Mouse (Mus musculus) retina, embryonic 14.5 days (tissue): ENCODE results near the gene Hoxb4.

ENCODE experiments used
- DNase-seq: peaks from one replicate; pipeline ENCODE4 v3.0.0-alpha.2; 2015; ENCODE audit warnings: low spot score

Hoxb4 gene

GRCm38 (mm10) chr11:96313806-96314428 is 4.2 kb upstream of the Hoxb4 start:
- DNase-seq: no peak

DNA sequence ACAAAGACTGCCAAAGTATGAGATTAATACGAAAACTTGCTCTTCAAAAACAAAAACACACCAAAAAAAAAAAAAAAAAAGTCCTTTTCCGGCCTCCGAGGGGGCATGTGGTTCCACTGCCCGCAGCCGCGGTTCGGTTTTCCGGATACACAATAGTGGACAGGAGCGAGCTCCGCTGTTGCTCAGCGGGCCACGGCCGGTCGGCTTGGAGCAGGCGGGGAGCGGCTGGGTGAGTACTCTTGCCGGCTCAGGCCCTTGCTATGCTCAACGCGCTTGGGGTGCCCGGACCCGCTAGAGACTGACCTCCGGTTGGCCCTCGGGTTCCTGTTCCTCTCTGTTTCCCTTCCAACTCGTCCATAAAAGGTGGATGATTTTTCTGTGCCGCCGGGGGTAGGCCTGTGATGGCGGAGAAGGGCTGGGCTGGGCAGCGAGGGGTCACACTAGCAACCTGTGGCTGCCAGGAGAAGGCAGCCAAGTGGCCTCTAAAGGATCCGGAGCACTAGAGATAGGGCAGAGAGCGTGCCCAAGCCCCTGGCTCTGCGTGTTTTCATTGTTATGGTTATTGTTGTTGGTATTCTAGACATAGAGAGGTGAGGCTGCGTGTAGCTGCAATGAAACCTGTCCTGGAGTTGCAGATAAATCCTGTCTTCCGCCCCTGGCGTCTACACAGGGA is 3.3 kb upstream of the Hoxb4 start:
- no peak for DNase-seq

GRCm38 (mm10) chr11:96315344-96315681 is 2.8 kb upstream of the Hoxb4 start:
- DNase-seq: no peak

- DNase-seq: peak; percentile 59
Measured at GRCm38 (mm10) chr11:96316696-96317607, 1.1 kb upstream of the Hoxb4 start.

DNA sequence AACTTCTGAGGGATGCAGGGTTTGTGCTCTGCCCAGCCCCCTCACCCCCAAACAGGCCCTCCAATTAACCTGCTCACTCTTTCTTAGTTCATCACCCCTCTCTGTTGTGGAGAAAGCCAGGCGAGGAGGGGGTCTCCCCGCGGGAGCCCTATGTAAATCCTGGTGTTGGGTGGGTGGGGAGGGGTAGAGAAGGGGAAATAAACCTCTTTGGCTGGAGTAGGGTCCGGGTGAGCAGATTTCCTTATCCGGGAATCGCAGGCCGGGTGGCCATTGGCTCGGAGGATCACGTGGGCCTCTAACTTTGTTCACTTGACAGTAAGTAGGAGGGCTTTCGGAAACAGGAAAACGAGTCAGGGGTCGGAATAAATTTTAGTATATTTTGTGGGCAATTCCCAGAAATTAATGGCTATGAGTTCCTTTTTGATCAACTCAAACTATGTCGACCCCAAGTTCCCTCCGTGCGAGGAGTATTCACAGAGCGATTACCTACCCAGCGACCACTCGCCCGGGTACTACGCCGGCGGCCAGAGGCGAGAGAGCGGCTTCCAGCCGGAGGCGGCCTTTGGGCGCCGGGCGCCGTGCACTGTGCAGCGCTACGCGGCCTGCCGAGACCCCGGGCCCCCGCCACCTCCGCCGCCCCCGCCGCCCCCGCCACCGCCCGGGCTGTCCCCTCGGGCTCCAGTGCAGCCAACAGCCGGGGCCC is 452 bp downstream of the Hoxb4 start:
- peak; percentile 66 for DNase-seq

DNA sequence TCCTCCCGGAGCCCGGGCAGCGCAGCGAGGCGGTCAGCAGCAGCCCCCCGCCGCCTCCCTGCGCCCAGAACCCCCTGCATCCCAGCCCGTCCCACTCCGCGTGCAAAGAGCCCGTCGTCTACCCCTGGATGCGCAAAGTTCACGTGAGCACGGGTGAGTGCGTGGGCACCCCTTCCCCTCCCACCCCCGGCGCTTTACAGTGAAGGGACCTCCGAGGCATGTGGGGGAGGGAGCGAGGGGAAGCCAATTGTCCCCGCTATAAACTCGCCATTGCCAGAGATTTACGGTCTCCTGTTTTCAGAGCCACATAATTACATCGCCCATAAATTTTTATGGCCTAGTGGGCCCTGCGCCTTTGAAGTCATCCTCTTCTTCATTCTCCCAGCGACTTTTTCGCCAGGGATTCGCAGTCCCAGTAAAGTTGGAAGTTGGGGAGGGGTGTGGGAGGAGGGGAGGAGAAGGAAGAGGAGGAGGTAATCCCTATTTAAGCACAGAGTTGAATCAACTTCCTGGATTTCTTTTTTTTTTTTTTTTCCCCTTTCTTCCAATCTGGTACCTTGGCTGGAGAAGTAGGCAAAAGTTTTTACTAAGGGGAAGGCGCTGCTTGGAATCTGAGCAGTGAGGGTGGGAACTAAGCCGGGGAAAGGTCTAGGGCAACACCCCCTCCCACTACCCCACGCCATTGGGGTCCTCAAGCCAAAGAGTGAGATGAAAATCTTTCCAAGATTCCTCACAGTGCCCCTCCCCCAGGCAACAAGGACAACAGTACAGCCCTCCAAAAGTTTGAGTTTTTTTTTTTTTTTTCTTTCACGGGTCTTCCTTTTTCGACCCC is 1.2 kb downstream of the Hoxb4 start:
- no peak for DNase-seq

DNA sequence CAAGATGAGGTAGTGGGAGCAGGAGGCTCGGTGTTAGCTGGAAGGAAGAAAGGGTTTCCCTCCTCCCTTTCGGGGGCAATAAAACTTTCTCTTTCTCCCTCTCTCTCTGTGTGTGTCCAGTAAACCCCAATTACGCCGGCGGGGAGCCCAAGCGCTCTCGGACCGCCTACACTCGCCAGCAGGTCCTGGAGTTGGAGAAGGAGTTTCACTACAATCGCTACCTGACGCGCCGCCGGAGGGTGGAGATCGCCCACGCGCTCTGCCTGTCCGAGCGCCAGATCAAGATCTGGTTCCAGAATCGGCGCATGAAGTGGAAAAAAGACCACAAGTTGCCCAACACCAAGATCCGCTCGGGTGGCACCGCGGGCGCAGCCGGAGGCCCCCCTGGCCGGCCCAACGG is 1.8 kb downstream of the Hoxb4 start:
- no peak for DNase-seq

GRCm38 (mm10) chr11:96320688-96321087 is 2.6 kb downstream of the Hoxb4 start:
- DNase-seq: no peak

GRCm38 (mm10) chr11:96321846-96322245 is 3.8 kb downstream of the Hoxb4 start:
- DNase-seq: no peak

DNA sequence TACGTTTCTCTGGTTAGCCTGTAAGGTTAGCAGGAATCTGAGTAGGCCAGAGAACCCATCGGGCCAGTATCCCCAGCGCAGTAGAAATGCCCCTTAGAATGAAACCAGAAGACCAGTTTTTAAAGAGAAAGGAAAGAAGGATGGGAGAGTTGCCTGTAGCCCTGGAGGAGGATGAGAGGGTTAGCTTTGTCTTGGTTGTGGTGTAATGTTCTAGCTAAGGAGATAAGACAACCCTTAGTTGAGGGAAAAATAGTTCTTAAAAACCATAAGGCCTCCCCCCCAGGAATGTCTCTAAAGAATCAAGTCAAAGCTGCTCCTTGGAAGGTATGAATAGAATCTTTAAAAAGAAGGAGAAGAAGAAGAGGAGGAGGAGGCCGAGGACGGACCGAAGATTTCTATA is 4.7 kb downstream of the Hoxb4 start:
- DNase-seq: no peak

GRCm38 (mm10) chr11:96323154-96323553 is 5.1 kb downstream of the Hoxb4 start, which contains the start of gene Hoxb3:
Hoxb3 (plus strand) TSS chr11:96323326.
- DNase-seq: no peak

GRCm38 (mm10) chr11:96324125-96324524 is 6.1 kb downstream of the Hoxb4 start:
- no peak for DNase-seq

- no peak for DNase-seq
Measured at GRCm38 (mm10) chr11:96324965-96325364, 6.9 kb downstream of the Hoxb4 start.

DNA sequence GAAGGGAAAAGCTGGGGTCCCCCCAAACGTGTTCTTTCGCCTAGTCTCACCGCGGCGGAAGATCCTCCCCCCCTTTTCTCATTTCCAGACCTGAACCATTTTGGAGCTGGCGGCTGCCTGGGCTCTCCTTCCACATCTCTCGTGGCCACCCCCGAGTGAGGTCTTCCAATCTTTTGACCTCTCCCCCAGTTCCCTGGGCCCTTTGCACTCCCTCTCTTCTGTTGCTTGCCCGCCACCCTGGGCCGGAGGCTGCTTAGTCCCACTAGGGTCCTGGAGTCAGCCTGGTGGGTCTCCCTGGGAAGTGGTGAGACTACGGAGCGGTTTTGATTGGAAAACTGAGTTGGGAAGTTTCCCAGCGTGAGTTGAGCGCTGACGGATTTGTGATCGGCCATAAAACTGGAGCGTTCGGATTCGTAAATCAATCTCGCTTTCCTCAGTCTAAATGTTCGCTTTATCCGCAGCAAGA is 7.7 kb downstream of the Hoxb4 start:
- DNase-seq: no peak

DNA sequence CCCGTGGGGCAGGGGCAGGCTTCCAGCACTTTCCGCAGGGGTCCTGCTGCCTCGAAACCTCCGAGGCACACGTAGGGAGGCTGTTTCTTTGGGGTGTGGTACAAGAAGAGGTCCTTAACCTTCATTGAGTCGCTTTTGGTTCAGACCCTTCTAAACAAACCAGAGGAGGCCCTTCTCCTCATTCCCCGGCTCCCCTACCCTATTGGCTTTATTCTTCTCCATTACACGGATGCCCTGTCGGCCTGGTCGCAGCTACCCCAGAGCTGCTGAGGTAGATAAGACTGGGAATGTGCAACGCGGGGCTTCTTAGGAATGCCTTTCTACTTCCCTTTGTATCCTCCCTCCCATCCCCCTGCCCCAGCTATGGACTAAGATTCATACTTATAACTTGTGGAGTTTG is 8.6 kb downstream of the Hoxb4 start:
- no peak for DNase-seq

DNA sequence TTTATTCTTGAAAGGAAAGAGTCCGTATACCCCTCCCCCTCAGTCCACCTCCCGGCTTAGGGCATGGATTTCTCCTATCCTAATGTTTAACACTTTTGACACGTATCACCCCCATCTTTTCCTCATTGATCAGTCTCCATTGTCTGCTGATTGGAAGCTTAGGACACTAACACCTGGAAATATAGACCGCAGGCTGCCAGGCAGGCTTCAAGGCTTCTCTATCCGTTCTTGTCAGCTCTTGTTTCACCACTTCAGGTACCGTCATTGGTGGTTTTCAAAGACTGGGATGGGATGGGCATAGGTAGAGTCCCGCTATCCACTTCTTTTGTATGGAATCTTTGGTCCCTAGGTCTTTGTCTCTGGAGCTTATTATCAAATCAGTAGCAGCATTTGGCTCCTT is 9.1 kb downstream of the Hoxb4 start:
- DNase-seq: no peak

GRCm38 (mm10) chr11:96327750-96328149 is 9.7 kb downstream of the Hoxb4 start:
- no peak for DNase-seq

DNA sequence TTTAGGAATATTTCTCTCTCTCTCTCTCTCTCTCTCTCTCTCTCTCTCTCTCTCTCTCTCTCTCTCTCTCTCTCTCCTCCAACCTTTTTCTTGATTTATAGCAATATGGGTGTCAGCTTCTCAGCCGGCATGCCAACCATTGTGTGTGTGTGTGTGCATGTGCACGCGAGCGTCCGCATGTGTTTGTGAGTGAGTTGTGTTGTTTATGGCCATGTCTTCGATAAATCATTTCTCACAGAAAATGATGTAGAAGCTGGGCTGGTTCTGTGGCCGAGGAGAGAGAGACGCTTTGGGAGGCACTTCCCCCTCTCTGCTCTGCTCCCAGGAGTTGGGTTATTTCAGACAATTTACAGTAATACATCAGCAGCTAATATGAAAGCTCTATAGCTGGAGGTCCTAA is 10.5 kb downstream of the Hoxb4 start:
- no peak for DNase-seq

DNA sequence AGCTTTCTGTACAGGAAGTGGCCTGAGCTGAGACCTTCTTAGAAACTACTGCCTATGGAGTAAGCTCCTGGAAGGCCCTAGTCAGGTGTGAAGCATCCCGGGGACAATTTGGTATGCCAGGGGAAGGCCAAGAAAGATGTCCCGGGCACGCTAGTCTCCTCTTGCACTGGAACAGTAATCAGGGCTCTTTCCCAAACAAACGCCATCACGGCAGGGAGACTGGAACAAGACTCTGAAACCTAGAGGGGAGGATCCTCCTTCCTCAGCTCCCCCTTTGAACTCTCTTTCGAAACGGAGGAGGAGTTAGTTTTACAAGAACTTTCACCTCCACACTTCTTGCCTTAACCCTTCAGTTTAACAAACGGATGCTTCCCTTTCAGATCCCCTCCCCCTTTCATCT is 14.0 kb downstream of the Hoxb4 start:
- no peak for DNase-seq

GRCm38 (mm10) chr11:96332618-96333032 is 14.6 kb downstream of the Hoxb4 start:
- DNase-seq: no peak

DNA sequence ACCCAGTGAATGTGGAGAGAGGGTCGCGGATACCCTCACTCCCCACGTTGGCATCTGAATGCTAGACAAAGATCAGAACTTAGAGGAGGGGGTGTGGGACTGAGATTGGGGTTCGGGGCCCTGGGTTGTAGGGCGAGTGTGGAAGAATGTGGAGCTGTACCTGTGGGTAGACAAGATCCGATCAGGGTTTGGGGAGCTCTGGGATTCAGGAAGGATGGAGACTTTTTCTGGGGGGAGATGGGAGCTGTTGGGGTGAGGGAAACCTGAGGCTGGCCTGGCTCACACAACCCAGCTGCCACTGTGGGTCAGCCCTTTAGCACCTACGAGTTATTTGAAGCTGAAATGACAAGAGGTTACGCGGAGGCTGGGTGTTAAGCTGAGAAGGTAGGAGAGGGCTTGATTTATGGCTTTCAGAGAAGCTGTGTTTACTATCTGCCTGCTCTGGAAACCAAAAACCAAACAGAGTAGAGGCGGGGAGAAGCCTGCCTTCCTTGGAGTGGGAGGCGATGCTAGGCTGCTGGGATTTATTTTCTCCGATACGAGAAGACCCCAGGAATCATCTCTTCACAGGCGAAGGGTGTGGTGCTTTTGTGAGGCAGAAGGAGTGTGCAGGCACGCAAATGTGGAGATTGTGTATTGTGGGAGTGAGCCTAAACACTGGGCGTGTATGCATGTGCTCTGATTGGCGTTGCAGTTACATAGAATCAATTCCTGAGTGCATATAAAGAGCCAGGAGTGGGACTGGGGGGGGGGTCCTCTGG is 15.4 kb downstream of the Hoxb4 start:
- no peak for DNase-seq
